Mouse (Mus musculus) kidney, postnatal 0 days (tissue): ENCODE measurements at regions not wholly inside any gene's neighbourhood (a gene's known extent, or its start where the extent isn't known, plus 50 kb on each side); places are given as distances from the start of the nearest gene placed in this dataset.
A peak's percentile ranks its signal among the peaks of the same experiment; 100 is the strongest.

Experiments
- ATAC-seq: fragments of 200-750 bp; cut with Nextera tagmentation; replicated peaks from 2 replicates; pipeline ENCODE4 v1.8.0; 2017; ENCODE audit warnings: low read depth, moderate number of reproducible peaks, moderate TSS enrichment, moderate library complexity; ENCODE audit not compliant: low FRiP score
- DNase-seq: peaks from one replicate; pipeline ENCODE4 v3.0.0-alpha.2; 2016; ENCODE audit warnings: low spot score
- H3K27ac ChIP-seq: fragments of 300-500 bp; sonication (generic); 2 replicates; pipeline ENCODE4 v1.5.1; 2014; ENCODE audit warnings: mild to moderate bottlenecking
- H3K27me3 ChIP-seq: fragments of 300-500 bp; sonication (generic); 2 replicates; pipeline ENCODE4 v1.6.1; 2014; ENCODE audit warnings: low read length, mixed read lengths; ENCODE audit not compliant: insufficient read depth
- H3K36me3 ChIP-seq: fragments of 300-500 bp; sonication (generic); 2 replicates; pipeline ENCODE4 v1.6.1; 2014; ENCODE audit warnings: low read length, mixed read lengths; ENCODE audit not compliant: insufficient read depth
- H3K4me1 ChIP-seq: fragments of 300-500 bp; sonication (generic); replicated peaks from 2 replicates; pipeline ENCODE4 v1.6.1; 2014; ENCODE audit warnings: antibody characterized with exemption, low read length, mixed read lengths; ENCODE audit not compliant: insufficient read depth
- H3K4me2 ChIP-seq: fragments of 300-500 bp; sonication (generic); 2 replicates; pipeline ENCODE4 v1.6.1; 2014; ENCODE audit warnings: mild to moderate bottlenecking, low read length, moderate library complexity, mixed read lengths
- H3K4me3 ChIP-seq: fragments of 300-500 bp; sonication (generic); replicated peaks from 2 replicates; pipeline ENCODE4 v1.5.1; 2014; ENCODE audit warnings: low read depth, low read length
- H3K9ac ChIP-seq: fragments of 300-500 bp; sonication (generic); 2 replicates; pipeline ENCODE4 v1.6.1; 2014; ENCODE audit warnings: low read depth, low read length
- H3K9me3 ChIP-seq: fragments of 300-500 bp; sonication (generic); replicated peaks from 2 replicates; pipeline ENCODE4 v1.6.1; 2016; ENCODE audit warnings: low read length, inconsistent platforms, mixed read lengths
- CTCF ChIP-seq: IDR thresholded peaks from 2 replicates; pipeline ENCODE4 v1.5.1; 2016; ENCODE audit warnings: antibody characterized with exemption, low read depth, mild to moderate bottlenecking, moderate library complexity
- WGBS: fragments of 180-500 bp; shearing (Covaris S2); extraction: QIAGEN DNeasy Blood & Tissue Kit; methylation state at CpG from one replicate; pipeline ENCODE4 v1.1.7; 2014; 5-methylcytosine and 5-hydroxymethylcytosine counted together

DNA sequence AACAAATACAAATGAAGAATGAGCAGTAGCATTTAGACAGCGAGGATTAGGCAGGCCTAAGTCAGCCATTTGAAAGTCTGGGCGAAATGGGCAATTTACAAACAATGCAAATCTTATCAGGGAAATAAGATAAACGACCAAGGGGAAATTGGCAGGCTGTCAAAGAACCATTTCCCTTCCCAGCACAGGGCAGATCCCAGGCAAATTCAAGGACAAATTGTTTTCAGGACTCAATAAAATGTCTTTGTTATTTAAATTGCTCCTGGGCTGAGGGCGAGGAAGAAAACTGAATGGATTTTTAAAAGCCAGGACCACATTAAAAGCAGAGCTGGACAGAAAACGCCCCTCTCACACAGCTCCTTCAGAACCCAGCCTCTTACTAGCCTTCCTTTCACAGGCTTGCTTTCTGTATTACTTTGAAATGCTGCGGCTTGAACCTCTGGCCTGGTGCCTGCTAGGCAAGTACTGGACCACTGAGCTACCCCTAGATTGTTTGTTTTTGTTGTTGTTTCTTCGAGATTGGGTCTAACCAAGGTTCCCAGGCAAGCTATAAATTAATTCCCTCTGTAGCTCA lies 221.4 kb downstream of the Pmp22 start:
- no peak overlapping the region for H3K4me3 ChIP-seq
- no peak overlapping the region for H3K27ac ChIP-seq
- no peak overlapping the region for H3K9ac ChIP-seq
- TF ChIP-seq CTCF, result no peak
- H3K4me2 ChIP-seq, result no peak overlapping the region
- H3K4me1 ChIP-seq, result no peaks in the 10 kb centered on the region
- ATAC-seq (no peak), DNase-seq (peak; percentile 33)
- 28% methylated on average over 7 of the region's 7 CpGs for WGBS
- no peaks in the 10 kb centered on the region for H3K9me3 ChIP-seq
- no peaks in the 10 kb centered on the region for H3K27me3 ChIP-seq
- no peaks in the 10 kb centered on the region for H3K36me3 ChIP-seq

- no peaks in the 10 kb centered on the region for H3K4me1 ChIP-seq
- no peak overlapping the region for H3K4me3 ChIP-seq
- H3K27me3 ChIP-seq, result no peaks in the 10 kb centered on the region
- H3K9ac ChIP-seq, result no peak overlapping the region
- TF ChIP-seq CTCF, result no peak
- H3K9me3 ChIP-seq, result no peaks in the 10 kb centered on the region
- 92% methylated on average over 8 of the region's 8 CpGs for WGBS
- H3K36me3 ChIP-seq, result no peaks in the 10 kb centered on the region
- ATAC-seq (no peak), DNase-seq (no peak)
- no peak overlapping the region for H3K27ac ChIP-seq
- H3K4me2 ChIP-seq, result no peak overlapping the region
Observed at GRCm38 (mm10) chr11:63351999-63352398, 223.2 kb downstream of the Pmp22 start.

- no peak overlapping the region for H3K4me2 ChIP-seq
- no peak for ATAC-seq
- TF ChIP-seq CTCF, result no peak
- DNase-seq, result no peak
- no peaks in the 10 kb centered on the region for H3K9me3 ChIP-seq
- 87% methylated on average over 3 of the region's 3 CpGs for WGBS
- H3K4me1 ChIP-seq, result no peaks in the 10 kb centered on the region
- no peaks in the 10 kb centered on the region for H3K36me3 ChIP-seq
- H3K27me3 ChIP-seq, result no peaks in the 10 kb centered on the region
- H3K4me3 ChIP-seq, result no peak overlapping the region
- H3K27ac ChIP-seq, result no peak overlapping the region
- H3K9ac ChIP-seq, result no peak overlapping the region
Observed at GRCm38 (mm10) chr11:63352990-63353389, 224.2 kb downstream of the Pmp22 start.

- WGBS, result 88% methylated on average over 8 of the region's 8 CpGs
- DNase-seq (no peak), ATAC-seq (no peak)
- TF ChIP-seq CTCF, result no peak
- no peaks in the 10 kb centered on the region for H3K27me3 ChIP-seq
- H3K36me3 ChIP-seq, result no peaks in the 10 kb centered on the region
- H3K4me1 ChIP-seq, result no peaks in the 10 kb centered on the region
- H3K4me2 ChIP-seq, result no peak overlapping the region
- no peak overlapping the region for H3K27ac ChIP-seq
- H3K9me3 ChIP-seq, result no peaks in the 10 kb centered on the region
- no peak overlapping the region for H3K9ac ChIP-seq
- H3K4me3 ChIP-seq, result no peak overlapping the region
Observed at GRCm38 (mm10) chr11:63353671-63354070, 224.9 kb downstream of the Pmp22 start.

- no peak for TF ChIP-seq CTCF
- Histone ChIP-seq H3K4me2 (no peak overlapping the region), H3K9me3 (no peaks in the 10 kb centered on the region), H3K36me3 (no peaks in the 10 kb centered on the region), H3K27ac (no peak overlapping the region), H3K4me3 (no peak overlapping the region), H3K27me3 (no peaks in the 10 kb centered on the region), H3K9ac (no peak overlapping the region), H3K4me1 (no peaks in the 10 kb centered on the region)
- no peak for DNase-seq
- 71% methylated on average over 10 of the region's 10 CpGs for WGBS
- no peak for ATAC-seq
Observed at GRCm38 (mm10) chr11:63357772-63358344, 229.1 kb downstream of the Pmp22 start.

- Histone ChIP-seq H3K4me1 (no peaks in the 10 kb centered on the region), H3K36me3 (no peaks in the 10 kb centered on the region), H3K27ac (no peak overlapping the region), H3K9ac (no peak overlapping the region), H3K9me3 (no peaks in the 10 kb centered on the region), H3K4me2 (no peak overlapping the region), H3K27me3 (no peaks in the 10 kb centered on the region), H3K4me3 (no peak overlapping the region)
- no peak for ATAC-seq
- TF ChIP-seq CTCF, result no peak
- WGBS, result 92% methylated on average over 6 of the region's 6 CpGs
- DNase-seq, result no peak
Observed at GRCm38 (mm10) chr11:63367756-63368265, 239.0 kb downstream of the Pmp22 start.
